Mouse (Mus musculus): ENCODE data around the gene Xaf1.

GRCm38 (mm10) chr11:72314151-72314895 lies 12.9 kb downstream of the Xaf1 start, which contains the start of gene Fbxo39:
- TF ChIP-seq CTCF (IDR thresholded peaks at IDR 0.05; ENCODE audit: control insufficient read depth, insufficient read depth, insufficient replicate concordance, low read depth, low read length) (no peak), POLR2A (IDR thresholded peaks at IDR 0.05; ENCODE audit: control insufficient read depth, low read depth, low read length) (peak; percentile 46; the same call in 1 of the 2 replicates)
